Mouse (Mus musculus) bone marrow, adult 2 months (tissue): ENCODE measurements at regions not wholly inside any gene's neighbourhood (a gene's known extent, or its start where the extent isn't known, plus 50 kb on each side); places are given as distances from the start of the nearest gene placed in this dataset.

Experiments
- CTCF ChIP-seq: fragments of 200-500 bp; IDR thresholded peaks from 2 replicates; pipeline ENCODE4 v1.5.1; 2011; ENCODE audit warnings: low read length, control low read depth; ENCODE audit not compliant: control insufficient read depth, insufficient read depth
- POLR2A ChIP-seq: fragments of 200-500 bp; IDR thresholded peaks from 2 replicates; pipeline ENCODE4 v1.6.1; 2011; ENCODE audit warnings: low read depth, mild to moderate bottlenecking, control low read depth, low read length, borderline replicate concordance; ENCODE audit not compliant: control insufficient read depth

- TF ChIP-seq POLR2A (no peak), CTCF (no peak)
These were observed 108.3 kb upstream of the Lnx1 start for GRCm38 (mm10) chr5:74811046-74811445.
